Mouse (Mus musculus) heart, embryonic 10.5 days (tissue): ENCODE results near the gene Tmem186. TPM values are rescaled to one million over a fixed set of nuclear protein-coding genes. Genes with fewer than 3 reads are reported as not detected.

ENCODE experiments used
- DNase-seq: peaks from one replicate; pipeline ENCODE4 v3.0.0-alpha.2; 2017; ENCODE audit warnings: low spot score
- H3K27ac ChIP-seq: fragments of 300-500 bp; sonication (generic); 2 replicates; pipeline ENCODE4 v1.5.1; 2016; ENCODE audit warnings: mild to moderate bottlenecking
- H3K27me3 ChIP-seq: fragments of 300-500 bp; sonication (generic); 2 replicates; pipeline ENCODE4 v1.6.1; 2016; ENCODE audit warnings: mild to moderate bottlenecking; ENCODE audit not compliant: poor library complexity, insufficient read depth, severe bottlenecking
- H3K36me3 ChIP-seq: fragments of 300-500 bp; sonication (generic); 2 replicates; pipeline ENCODE4 v1.6.1; 2016; ENCODE audit warnings: mild to moderate bottlenecking, moderate library complexity
- H3K4me1 ChIP-seq: fragments of 300-500 bp; sonication (generic); 2 replicates; pipeline ENCODE4 v1.6.1; 2016; ENCODE audit warnings: mild to moderate bottlenecking
- H3K4me3 ChIP-seq: fragments of 300-500 bp; sonication (generic); 2 replicates; pipeline ENCODE4 v1.5.1; 2016; ENCODE audit warnings: mild to moderate bottlenecking, moderate library complexity
- H3K9me3 ChIP-seq: fragments of 300-500 bp; sonication (generic); 2 replicates; pipeline ENCODE4 v1.6.1; 2016; ENCODE audit warnings: mild to moderate bottlenecking, moderate library complexity
- WGBS: fragments of 180-500 bp; shearing (Covaris S2); methylation state at CpG from one replicate; pipeline ENCODE4 v1.1.7; 2016; 5-methylcytosine and 5-hydroxymethylcytosine counted together
- polyA plus RNA-seq: library from polyadenylated mRNA; unstranded; fragments of >200 nt; fragmentation: Nextera tagmentation; extraction: Ambion mirVana; gene quantifications from 2 replicates; pipeline ENCODE4 v1.2.1, GENCODE M21; 2016

The Tmem186 gene
- 19.2 and 20.9 TPM in 2 replicates for polyA plus RNA-seq

GRCm38 (mm10) chr16:8637217-8638051 is at the start of gene Tmem186, which contains the start of gene Pmm2:
Tmem186 (minus strand) TSS chr16:8637712.
Pmm2 (plus strand) TSS chr16:8637674.
- peaks cover 21% of the 10 kb centered on the region for H3K4me1 ChIP-seq
- H3K27me3 ChIP-seq: no peaks in the 10 kb centered on the region
- H3K4me3 ChIP-seq: peak within 1 kb of the TSS; percentile 91
- WGBS: under 1% methylated on average over 59 of the region's 59 CpGs
- DNase-seq: peak; percentile 95
- H3K36me3 ChIP-seq: peaks cover 33% of the 10 kb centered on the region
- H3K27ac ChIP-seq: peak within 1 kb of the TSS; percentile 96
- no peaks in the 10 kb centered on the region for H3K9me3 ChIP-seq

- Histone ChIP-seq H3K4me3 (no peak overlapping the region), H3K27me3 (no peaks in the 10 kb centered on the region), H3K36me3 (peaks cover 44% of the 10 kb centered on the region), H3K9me3 (no peaks in the 10 kb centered on the region), H3K27ac (peak overlapping the region; percentile 31; the same call in 1 of the 2 replicates), H3K4me1 (peaks cover 12% of the 10 kb centered on the region)
- 54% methylated on average over 11 of the region's 11 CpGs for WGBS
- DNase-seq: peak; percentile 86
Observed at GRCm38 (mm10) chr16:8686871-8687535, 49.5 kb upstream of the Tmem186 start.

- Histone ChIP-seq H3K27ac (peak overlapping the region; percentile 31; the same call in 1 of the 2 replicates), H3K36me3 (peaks cover 37% of the 10 kb centered on the region), H3K4me3 (no peak overlapping the region), H3K4me1 (peaks cover 12% of the 10 kb centered on the region), H3K9me3 (no peaks in the 10 kb centered on the region), H3K27me3 (no peaks in the 10 kb centered on the region)
- WGBS: 61% methylated on average over 7 of the region's 7 CpGs
- DNase-seq: peak; percentile 90
Observed at GRCm38 (mm10) chr16:8686121-8686870, 48.8 kb upstream of the Tmem186 start.

GRCm38 (mm10) chr16:8685087-8685486 is 47.6 kb upstream of the Tmem186 start:
- 81% methylated on average over 4 of the region's 4 CpGs for WGBS
- DNase-seq: no peak
- H3K4me1 ChIP-seq: peaks cover 12% of the 10 kb centered on the region
- H3K27ac ChIP-seq: no peak overlapping the region
- no peak overlapping the region for H3K4me3 ChIP-seq
- H3K27me3 ChIP-seq: no peaks in the 10 kb centered on the region
- H3K36me3 ChIP-seq: peaks cover 25% of the 10 kb centered on the region
- no peaks in the 10 kb centered on the region for H3K9me3 ChIP-seq

GRCm38 (mm10) chr16:8680470-8680869 is 43.0 kb upstream of the Tmem186 start, which contains the start of gene Gm5767:
Gm5767 (plus strand) TSS chr16:8680770.
- Histone ChIP-seq H3K27ac (no peak within 1 kb of the TSS), H3K27me3 (no peaks in the 10 kb centered on the region), H3K4me1 (no peaks in the 10 kb centered on the region), H3K4me3 (no peak within 1 kb of the TSS), H3K36me3 (no peaks in the 10 kb centered on the region), H3K9me3 (no peaks in the 10 kb centered on the region)
- 74% methylated on average over 5 of the region's 5 CpGs for WGBS
- DNase-seq: no peak

GRCm38 (mm10) chr16:8679780-8680179 is 42.3 kb upstream of the Tmem186 start:
- no peaks in the 10 kb centered on the region for H3K4me1 ChIP-seq
- WGBS: 82% methylated on average over 3 of the region's 3 CpGs
- DNase-seq: no peak

GRCm38 (mm10) chr16:8678676-8679075 is 41.2 kb upstream of the Tmem186 start:
- 86% methylated on average over 4 of the region's 4 CpGs for whole genome bisulfite sequencing

More at GRCm38 (mm10) chr16:8679780-8680179, 42.3 kb upstream of the Tmem186 start:
- Histone ChIP-seq H3K27ac (no peak overlapping the region), H3K36me3 (no peaks in the 10 kb centered on the region), H3K9me3 (no peaks in the 10 kb centered on the region), H3K4me3 (no peak overlapping the region), H3K27me3 (no peaks in the 10 kb centered on the region)

GRCm38 (mm10) chr16:8678035-8678434 is 40.5 kb upstream of the Tmem186 start:
- Histone ChIP-seq H3K9me3 (no peaks in the 10 kb centered on the region), H3K36me3 (no peaks in the 10 kb centered on the region), H3K27ac (no peak overlapping the region), H3K27me3 (peaks cover 4% of the 10 kb centered on the region; the same call in 1 of the 2 replicates), H3K4me3 (no peak overlapping the region), H3K4me1 (peaks cover 7% of the 10 kb centered on the region; the same call in 1 of the 2 replicates)
- 65% methylated on average over 5 of the region's 5 CpGs for WGBS
- no peak for DNase-seq

More at GRCm38 (mm10) chr16:8678676-8679075, 41.2 kb upstream of the Tmem186 start:
- H3K4me1 ChIP-seq: peaks cover 7% of the 10 kb centered on the region; the same call in 1 of the 2 replicates
- no peak overlapping the region for H3K27ac ChIP-seq
- no peak overlapping the region for H3K4me3 ChIP-seq
- H3K9me3 ChIP-seq: no peaks in the 10 kb centered on the region
- no peaks in the 10 kb centered on the region for H3K36me3 ChIP-seq
- no peak for DNase-seq
- no peaks in the 10 kb centered on the region for H3K27me3 ChIP-seq

- Histone ChIP-seq H3K27ac (no peak overlapping the region), H3K4me1 (peaks cover 7% of the 10 kb centered on the region), H3K36me3 (no peaks in the 10 kb centered on the region), H3K4me3 (no peak overlapping the region), H3K9me3 (no peaks in the 10 kb centered on the region), H3K27me3 (peaks cover 8% of the 10 kb centered on the region; the same call in 1 of the 2 replicates)
- WGBS: 50% methylated on average over 4 of the region's 4 CpGs
- no peak for DNase-seq
Observed at GRCm38 (mm10) chr16:8676800-8677199, 39.3 kb upstream of the Tmem186 start.

- Histone ChIP-seq H3K36me3 (no peaks in the 10 kb centered on the region), H3K27ac (no peak overlapping the region), H3K4me3 (no peak overlapping the region), H3K4me1 (peaks cover 12% of the 10 kb centered on the region), H3K9me3 (no peaks in the 10 kb centered on the region), H3K27me3 (peaks cover 8% of the 10 kb centered on the region; the same call in 1 of the 2 replicates)
- no peak for DNase-seq
- 65% methylated on average over 2 of the region's 2 CpGs for WGBS
Observed at GRCm38 (mm10) chr16:8676228-8676627, 38.7 kb upstream of the Tmem186 start.

- DNase-seq: no peak
- Histone ChIP-seq H3K4me3 (no peak overlapping the region), H3K9me3 (no peaks in the 10 kb centered on the region), H3K36me3 (no peaks in the 10 kb centered on the region), H3K4me1 (peaks cover 19% of the 10 kb centered on the region), H3K27ac (no peak overlapping the region), H3K27me3 (peaks cover 8% of the 10 kb centered on the region; the same call in 1 of the 2 replicates)
- WGBS: 81% methylated on average over 8 of the region's 8 CpGs
Observed at GRCm38 (mm10) chr16:8675559-8675958, 38.0 kb upstream of the Tmem186 start.

- H3K27me3 ChIP-seq: peaks cover 8% of the 10 kb centered on the region; the same call in 1 of the 2 replicates
- no peaks in the 10 kb centered on the region for H3K9me3 ChIP-seq
- no peak overlapping the region for H3K27ac ChIP-seq
- 6% methylated on average over 8 of the region's 8 CpGs for WGBS
- no peak overlapping the region; the same call in 1 of the 2 replicates for H3K4me3 ChIP-seq
- no peak for DNase-seq
- H3K36me3 ChIP-seq: no peaks in the 10 kb centered on the region
- H3K4me1 ChIP-seq: peaks cover 33% of the 10 kb centered on the region
Observed at GRCm38 (mm10) chr16:8674165-8674564, 36.7 kb upstream of the Tmem186 start.
